Mouse (Mus musculus): ENCODE results near the gene Clrn3.
"Not testable (repeated sequence)": the region's sequence is repeated elsewhere in the genome, so short reads cannot be mapped to it uniquely, and the experiment has no call there.

Gene Clrn3

DNA sequence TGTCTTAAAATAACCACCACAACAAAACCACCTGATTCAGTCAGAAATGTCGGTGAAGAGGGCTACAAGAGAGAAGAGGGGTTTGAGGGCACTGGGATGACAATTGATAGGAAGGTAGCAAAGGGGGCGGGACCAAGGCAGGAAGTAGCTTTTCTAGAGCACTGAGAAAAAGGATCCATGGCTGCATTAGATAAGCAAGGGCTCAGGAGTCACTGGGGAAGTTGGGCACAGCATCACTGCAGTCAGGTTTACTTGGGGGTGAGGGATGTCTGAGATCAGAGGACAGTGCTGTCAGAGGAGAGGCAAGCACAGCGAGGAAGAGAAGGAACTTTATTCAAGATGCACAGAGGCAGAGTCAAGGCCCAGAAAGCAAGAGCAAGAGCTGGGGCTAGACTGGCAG is 7.5 kb upstream of the Clrn3 start:
- no peak for DNase-seq (ENCODE audit: low read depth, low spot score)

GRCm38 (mm10) chr7:135534548-135535189 is 6.2 kb upstream of the Clrn3 start:
- no peak for DNase-seq (ENCODE audit: low read depth, low spot score)

GRCm38 (mm10) chr7:135529068-135529467 is 614 bp upstream of the Clrn3 start:
- DNase-seq (ENCODE audit: low read depth, low spot score) = no peak

DNA sequence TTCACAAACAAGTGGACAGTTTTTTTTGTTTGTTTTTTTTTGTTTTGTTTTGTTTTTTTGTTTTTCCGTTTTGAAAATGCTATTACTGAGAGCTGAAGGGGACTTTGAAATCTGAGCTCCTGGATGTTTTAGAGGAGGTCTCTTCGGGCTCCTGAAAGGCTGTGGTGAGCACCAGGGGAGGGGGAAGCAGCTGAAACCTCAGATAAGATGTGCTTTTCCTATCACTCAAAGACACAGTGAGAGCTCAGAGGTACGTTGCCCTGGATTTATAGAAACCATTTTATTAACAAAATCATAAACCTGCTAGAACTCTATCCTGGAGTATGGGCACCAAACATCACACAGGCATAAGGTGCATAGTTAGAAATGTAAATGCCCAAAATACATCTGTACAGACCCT is 1.3 kb downstream of the Clrn3 start:
- DNase-seq (ENCODE audit: low read depth, low spot score) = no peak

DNA sequence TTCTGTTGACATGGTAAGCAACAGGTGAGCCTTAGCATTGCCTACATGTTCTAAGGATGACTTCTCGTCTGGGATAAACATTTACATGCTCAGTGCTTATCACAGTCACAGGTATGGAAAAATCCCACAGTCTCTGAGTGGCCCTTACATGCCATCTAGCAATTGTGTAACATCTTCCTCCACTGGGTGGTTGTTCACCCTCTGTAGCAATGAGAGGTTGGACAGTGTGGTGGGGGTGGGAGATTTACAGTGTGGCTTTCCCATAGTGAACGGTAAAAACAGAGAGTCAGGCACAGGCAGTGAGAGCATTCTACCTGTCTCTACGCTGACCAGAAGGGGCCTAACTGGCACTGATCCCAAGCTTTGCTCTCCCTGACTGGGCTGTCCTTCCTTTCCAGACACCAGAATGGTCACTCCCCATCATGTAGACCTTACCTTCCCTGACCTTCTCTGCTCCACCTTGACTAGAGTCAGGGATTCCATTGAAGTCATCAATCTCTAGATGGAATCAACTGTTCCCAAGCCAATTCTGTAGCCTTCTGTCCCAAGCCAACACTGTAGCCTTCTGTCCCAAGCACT is 1.8 kb downstream of the Clrn3 start:
- no peak for DNase-seq (ENCODE audit: low read depth, low spot score)

DNA sequence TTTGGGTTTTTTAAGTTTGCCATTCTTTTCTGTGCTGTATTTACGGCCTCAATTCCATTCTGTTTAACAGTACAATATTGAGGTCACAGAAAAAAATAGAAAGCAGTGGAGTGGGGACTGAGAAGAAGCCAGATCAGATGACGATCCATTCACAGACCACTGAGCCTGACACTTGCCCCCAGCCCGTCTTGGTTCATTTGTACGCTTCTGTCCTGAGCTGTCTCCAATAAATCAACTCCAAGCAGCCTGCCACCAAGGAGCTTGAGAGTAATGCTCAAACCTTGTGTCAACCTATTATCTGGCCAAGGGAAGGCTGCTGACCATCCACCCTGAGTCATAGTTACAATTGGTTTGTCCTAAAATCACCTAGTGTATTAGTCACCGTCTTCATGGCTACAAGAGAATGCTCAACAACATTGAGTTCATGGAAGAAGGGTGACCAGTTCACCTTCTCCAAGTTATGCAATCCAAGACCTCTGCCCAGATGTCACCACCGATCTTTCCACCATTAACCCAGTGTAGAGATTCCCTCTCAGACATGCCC is 4.0 kb downstream of the Clrn3 start:
- DNase-seq (ENCODE audit: low read depth, low spot score) = no peak

- no peak for DNase-seq (ENCODE audit: low read depth, low spot score)
These were observed 4.5 kb downstream of the Clrn3 start for GRCm38 (mm10) chr7:135523981-135524380.

DNA sequence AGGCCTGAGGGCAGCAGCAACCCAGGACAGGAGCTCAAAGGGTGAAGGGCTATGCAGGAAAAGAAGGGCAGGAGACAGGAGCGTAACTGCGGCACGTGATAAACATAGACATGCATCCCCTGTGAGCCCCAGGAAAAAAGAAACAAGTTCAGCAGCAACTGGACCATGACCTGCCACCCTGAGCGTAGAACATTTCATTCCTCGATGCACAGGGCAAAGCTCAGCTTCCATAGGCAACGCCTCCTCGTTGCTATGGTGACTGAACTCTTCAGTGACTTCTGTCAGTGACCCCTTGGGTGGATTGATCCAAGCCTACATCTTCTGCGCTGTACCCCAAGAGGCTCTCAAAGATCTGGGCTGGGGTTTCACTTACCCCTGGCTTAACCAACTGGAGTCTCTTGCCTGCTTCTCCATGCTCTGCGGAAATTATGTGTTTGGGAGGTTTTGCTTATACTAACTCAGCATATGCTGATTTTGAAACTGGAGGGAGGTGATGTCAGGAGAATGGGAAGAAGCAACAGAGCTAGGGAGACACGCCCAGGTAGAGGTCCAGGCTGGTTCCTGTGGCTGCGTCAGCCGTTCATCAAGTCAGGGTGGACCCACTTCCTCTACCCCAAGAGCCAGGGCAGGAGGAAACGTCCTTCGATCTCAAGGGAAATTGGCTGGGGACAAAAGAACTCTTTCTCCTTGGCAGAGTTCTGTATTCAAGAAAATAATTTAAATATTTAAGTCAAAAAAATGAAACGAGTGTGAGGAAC is 6.5 kb downstream of the Clrn3 start:
- DNase-seq (ENCODE audit: low read depth, low spot score) = no peak

DNA sequence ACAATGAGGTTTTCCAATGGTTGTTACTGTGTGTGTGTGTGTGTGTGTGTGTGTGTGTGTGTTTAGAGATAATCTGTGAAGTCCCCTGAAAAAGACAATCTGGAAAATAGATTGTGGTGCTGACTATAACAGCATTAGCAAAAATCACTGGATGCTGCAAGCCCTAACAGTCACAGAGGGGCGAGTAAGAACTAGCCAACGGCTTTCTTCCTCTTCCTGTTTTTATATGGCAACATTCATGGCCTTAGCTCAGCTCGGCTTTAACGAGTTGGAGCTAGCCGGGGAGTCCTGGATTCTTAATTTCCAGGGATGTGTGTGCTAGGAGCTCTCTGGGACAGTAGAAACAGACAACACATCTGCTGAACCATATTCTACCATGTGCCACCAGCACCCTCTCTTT is 8.2 kb downstream of the Clrn3 start:
- DNase-seq (ENCODE audit: low read depth, low spot score) = no peak

DNA sequence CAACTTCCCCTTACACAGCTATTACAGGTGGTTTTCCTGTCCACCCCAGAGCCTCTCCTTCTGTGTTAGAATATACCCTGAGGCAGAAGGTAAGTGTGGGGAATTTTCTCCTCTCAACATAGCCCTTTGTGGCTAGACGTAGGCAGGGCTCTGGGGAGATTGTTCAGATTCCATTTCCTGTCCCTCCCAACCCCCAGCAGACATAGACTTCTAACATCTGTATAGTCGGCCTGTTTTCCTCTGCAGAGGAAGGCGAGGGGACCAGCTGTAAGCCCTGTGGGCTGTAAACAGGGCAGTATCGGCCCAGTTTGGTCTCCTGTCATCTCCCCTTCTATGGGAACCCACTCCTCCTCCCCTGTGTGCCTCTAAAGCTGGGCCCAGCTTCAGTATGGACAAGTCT is 11.3 kb downstream of the Clrn3 start:
- no peak for DNase-seq (ENCODE audit: low read depth, low spot score)

- DNase-seq (ENCODE audit: low read depth, low spot score) = no peak
These were observed 16.7 kb downstream of the Clrn3 start for GRCm38 (mm10) chr7:135511723-135512122.

- DNase-seq (ENCODE audit: low read depth, low spot score) = no peak
These were observed 18.0 kb downstream of the Clrn3 start for GRCm38 (mm10) chr7:135510431-135510830.

DNA sequence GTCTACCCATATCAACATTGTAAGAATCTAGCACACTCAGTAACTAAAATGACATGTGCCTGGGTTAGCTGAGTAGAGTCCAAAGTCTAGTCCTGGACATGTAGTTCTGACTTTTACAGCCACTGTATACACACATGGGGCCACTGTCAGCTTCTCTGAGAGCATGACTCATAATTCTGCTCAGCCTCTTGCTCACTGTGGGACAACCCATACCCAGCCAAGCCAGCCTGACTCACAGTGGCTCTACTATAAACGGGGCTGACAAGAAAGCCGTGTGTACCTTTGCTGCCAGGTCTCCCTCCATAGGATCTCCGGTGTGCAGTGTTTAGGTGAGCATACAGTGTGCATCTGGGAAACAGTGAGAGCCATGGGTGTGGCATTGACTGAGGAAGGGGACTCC is 19.2 kb downstream of the Clrn3 start:
- DNase-seq (ENCODE audit: low read depth, low spot score) = no peak

- DNase-seq (ENCODE audit: low read depth, low spot score) = no peak
These were observed 19.9 kb downstream of the Clrn3 start for GRCm38 (mm10) chr7:135508602-135509001.

GRCm38 (mm10) chr7:135506506-135506905 is 21.9 kb downstream of the Clrn3 start:
- not testable (repeated sequence) for DNase-seq (ENCODE audit: low read depth, low spot score)

- no peak for DNase-seq (ENCODE audit: low read depth, low spot score)
These were observed 29.1 kb downstream of the Clrn3 start for GRCm38 (mm10) chr7:135499403-135499802.

DNA sequence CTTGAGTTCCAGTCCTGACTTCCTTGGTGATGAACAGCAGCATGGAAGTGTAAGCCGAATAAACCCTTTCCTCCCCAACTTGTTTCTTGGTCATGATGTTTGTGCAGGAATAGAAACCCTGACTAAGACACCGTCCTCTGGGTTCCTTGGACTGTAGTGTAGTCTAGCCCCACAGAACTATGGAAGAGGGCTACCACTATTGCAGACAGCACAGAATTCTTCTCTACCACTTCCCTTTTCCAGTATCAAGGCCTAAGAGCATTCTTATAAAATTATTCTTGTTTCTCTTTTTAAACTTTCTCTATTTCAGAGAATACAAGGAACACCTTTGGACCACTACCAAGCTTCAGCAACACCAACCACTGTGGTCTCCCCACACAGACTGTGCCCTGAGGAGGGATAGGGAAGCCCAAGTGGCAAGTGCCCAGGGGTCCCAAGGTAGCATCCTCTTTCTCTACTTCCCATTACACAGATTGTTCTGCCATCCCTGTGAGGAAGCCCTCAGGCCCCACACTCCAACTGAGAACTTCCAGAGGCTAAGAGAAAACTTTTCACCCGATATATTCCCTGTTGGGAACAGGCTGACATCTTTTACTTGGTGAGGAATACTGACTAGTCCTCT is 29.8 kb downstream of the Clrn3 start:
- DNase-seq (ENCODE audit: low read depth, low spot score) = no peak

GRCm38 (mm10) chr7:135495303-135495702 is 33.2 kb downstream of the Clrn3 start:
- DNase-seq (ENCODE audit: low read depth, low spot score) = no peak

DNA sequence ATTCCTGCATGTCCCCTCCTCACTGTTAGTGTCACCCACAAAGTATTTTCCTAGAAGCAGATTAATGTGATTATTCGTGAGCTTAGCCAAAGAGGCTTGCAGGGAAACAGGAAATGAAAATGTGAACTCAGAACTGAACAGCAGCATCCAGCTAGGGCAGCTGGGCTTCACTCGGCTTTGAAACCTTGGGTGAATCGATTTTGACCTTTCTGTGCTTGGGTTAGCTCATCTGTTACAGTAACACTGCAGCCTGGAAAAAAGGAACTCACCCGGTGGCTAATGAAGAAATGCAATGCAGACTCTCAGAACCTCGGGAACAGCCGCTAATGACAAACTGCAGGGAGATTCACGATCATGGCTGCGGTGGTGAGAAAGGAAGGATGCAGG is 38.0 kb downstream of the Clrn3 start:
- DNase-seq (ENCODE audit: low read depth, low spot score) = no peak

- no peak for DNase-seq (ENCODE audit: low read depth, low spot score)
These were observed 38.5 kb downstream of the Clrn3 start for GRCm38 (mm10) chr7:135489724-135490499.

GRCm38 (mm10) chr7:135488214-135488810 is 40.1 kb downstream of the Clrn3 start:
- peak; percentile 45 for DNase-seq (ENCODE audit: low read depth, low spot score)

Measured in ES-CJ7 (cell line).